Mouse (Mus musculus): Measurements from ENCODE around the gene Mcf2l.

Gene Mcf2l

DNA sequence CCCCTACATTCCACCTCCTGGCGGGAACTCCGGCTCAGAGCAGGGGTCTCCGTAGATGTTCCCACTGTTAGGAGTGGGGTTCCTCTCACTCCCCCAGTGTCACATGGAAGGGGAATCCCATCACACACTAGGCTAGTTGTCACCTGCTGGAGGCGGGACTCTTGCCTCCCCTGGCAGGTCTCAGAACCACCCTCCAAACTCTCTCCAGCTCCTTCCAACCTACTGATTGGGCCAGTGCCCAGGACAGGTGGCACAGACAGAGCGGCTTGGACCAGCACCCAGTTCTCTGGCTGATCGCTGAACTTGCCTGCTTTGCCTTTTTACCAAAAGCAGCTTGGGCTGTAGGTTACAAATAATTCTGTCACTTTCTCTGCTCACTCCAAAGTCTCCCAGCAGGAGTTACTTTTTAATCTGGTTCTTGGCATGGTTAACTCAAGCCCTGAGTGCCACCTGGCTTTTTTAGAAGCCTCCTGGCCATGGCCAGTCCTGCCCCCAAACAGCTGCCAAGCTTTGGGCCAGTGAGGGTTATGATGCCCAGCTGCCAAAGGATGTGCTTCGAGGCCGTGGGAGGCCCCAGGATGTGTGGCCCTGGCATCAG, 687 bp downstream of the Mcf2l start:
- DNase-seq (ENCODE audit: low read depth, low spot score) = no peak

DNA sequence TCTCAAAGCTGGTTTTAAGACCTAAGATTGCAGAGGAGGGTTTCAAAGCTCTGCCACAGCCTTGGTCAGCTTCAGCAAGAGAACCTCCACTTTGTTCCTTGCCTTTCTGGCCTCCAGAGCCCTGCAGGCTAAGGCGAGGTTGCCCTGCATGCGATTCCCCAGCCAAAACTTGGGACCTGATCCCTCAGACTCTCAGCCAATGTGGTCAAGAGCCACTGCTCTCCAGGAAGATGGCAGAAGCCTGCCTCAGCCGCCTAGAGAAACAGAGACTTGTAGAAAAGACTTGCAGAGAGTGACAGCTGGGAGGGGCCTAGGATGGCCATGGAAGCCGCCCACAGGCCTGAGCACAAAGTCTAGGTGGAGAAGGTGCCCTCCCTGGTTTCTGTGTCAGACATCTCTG, 1.4 kb downstream of the Mcf2l start:
- no peak for DNase-seq (ENCODE audit: low read depth, low spot score)

DNA sequence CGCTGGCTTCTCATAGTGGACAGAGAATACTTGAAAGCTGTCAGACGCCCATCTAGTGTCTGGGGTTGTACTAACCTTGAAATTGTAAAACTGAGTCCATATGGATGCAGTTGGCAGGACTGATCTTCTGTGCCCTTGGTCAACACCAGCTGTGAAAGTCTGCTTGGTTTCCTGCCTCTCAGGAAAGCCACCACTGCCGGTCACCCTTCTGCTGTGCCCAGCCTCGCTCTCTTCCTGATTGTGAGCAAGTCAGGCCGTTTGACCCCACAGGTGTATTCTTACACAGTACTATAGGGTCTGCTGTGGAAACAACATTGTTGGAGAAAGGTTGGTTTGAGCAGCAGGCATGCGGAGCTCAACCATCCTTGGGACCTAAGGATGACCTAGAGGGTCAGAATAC, 3.5 kb downstream of the Mcf2l start:
- DNase-seq (ENCODE audit: low read depth, low spot score) = no peak

DNA sequence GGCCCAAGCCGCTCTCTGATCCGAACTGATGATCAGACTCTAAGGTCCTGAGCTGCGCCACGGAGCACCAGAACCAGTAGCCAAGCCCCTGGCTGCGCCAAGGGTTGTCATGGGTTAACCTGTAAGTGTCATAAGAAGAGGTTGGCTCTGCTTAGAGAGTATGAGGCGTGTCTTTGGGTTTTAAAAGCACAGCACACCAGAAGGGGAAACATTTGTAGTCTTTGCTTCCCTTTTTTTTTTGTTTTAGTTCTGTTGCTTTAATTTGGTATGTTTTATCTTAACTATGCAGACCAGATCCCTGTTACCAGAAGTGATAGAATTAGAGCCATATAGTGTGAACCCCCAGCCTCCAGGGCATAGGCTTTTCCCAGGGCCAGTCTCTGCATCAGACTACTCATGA, 6.6 kb downstream of the Mcf2l start:
- no peak for DNase-seq (ENCODE audit: low read depth, low spot score)

DNA sequence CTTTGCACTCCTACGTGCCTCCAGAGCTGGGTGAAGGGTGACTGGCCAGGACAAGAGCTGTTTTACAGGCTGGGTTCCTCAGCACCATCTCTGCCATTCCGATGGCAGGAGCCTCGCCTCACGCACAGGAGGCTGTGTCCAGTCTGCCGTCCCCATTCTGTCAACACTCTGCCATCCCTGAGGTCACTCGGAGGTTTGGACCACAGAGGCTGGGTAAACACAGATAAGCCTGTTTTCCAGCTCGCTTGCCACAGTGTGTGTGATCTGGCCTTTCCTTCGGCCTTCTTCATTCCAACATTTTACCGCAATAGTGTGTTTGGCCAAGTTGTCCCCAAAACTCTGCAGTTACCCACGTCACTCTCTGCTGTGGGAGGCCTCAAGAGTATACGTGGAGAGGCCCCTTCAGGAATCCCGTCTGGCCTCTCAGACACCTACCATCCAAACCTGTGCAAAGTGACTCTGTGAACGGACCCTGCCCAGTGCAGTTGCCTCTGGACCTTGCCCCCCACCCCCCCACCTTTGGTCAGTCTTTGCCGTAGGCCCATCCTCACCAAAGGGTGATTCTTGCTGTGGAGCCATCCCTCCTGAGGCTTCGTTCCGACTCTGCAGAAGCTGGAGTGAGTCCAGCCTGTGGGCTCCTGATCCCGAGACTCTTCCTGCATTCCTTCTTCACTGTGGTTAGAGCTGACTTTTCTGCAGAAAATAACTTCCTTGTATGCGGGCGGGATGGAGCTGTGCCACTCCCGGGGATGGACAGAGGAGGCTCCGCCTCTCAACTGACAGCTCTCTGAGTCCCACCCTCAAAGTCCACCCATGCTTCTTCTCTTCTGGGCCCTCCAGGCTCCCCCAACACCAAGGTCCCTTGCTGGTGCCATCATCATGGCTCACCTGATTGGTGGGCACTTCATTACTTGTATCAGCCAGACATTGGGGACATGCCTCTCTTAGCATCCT, 9.7 kb downstream of the Mcf2l start:
- DNase-seq (ENCODE audit: low read depth, low spot score) = no peak

DNA sequence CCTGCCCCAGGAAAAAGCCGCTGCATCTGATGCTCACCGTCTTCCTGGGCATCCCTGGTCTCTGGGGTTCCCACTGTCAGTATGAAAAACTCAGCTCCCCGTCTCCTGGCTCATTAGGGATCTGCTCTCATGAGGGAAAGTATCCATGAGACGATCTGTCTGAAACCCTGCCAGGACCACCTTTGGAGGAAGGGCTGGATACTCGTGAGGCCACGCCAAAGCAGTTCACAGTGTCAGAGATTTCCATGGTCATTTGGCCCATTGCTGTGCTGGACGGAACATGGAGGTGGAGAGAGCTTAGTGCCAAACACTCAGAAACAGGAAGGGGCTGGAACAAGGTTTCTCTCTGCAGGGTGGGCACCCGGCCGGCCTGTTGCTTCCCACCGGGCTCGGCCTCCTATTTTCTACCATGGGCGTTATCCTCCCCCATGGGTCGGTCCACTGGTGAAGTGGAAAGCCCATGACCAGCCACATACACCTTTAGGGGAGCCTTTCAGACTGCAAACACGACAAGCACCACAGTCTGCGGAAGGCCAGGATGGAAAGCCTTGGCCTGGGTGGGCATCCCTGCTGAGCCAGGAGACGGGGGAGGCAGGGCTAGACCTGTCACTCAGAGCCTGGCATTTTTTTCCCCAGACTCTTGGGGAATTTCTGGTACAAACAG, 14.3 kb downstream of the Mcf2l start:
- DNase-seq (ENCODE audit: low read depth, low spot score) = no peak

DNA sequence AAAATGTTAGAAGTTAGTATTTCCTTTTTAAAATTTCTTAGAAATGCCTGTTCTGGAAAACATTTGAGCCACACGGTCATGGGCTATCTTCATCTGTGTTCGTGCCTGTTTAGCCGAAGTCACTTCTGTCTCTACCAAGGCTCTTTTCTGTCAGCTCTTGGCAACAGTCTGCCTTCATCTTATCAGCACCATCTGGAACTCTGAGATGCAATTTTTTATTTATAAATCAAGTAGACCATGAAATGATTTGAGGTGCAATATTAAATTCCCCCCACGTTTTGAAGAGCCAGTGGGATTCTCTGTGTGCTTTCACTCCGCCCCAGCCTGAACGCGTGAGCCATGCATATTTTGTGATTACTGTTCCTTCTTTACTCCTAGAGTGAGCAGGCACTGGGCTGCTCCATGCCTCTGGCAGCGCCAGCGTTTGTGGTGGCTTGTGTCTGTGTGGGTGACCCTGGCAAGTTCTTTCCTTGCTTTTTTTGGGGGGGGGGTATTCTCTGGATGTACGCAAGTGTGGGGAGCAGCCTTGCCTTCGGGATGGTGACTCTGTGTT, 15.5 kb downstream of the Mcf2l start:
- no peak for DNase-seq (ENCODE audit: low read depth, low spot score)

DNA sequence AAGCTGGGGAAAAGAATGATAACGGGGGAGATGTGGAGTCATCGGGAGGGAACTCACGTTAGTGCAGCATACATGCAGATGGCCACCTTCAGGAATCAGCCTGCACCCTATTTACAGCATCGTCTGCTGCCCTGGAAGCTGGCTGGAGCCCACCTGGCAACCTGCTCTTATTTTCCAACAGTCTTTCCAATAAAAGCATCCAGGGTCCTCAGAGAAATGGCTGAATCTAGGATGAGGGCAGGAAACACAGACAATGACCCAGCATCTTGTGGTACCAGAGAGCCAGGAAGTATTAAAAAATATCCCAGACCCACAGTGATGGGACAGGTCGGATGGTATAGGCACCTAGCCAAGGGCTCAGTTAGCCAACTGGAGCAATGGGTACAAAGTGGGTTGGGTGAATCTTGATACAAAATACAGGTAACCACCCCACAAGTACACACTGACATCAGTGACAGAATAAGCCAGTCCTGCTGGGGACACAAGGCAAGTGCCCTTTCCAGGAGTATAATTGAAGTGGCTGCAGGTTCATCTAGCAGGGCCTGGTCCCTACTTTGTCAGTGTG, 19.4 kb downstream of the Mcf2l start:
- DNase-seq (ENCODE audit: low read depth, low spot score) = no peak

DNA sequence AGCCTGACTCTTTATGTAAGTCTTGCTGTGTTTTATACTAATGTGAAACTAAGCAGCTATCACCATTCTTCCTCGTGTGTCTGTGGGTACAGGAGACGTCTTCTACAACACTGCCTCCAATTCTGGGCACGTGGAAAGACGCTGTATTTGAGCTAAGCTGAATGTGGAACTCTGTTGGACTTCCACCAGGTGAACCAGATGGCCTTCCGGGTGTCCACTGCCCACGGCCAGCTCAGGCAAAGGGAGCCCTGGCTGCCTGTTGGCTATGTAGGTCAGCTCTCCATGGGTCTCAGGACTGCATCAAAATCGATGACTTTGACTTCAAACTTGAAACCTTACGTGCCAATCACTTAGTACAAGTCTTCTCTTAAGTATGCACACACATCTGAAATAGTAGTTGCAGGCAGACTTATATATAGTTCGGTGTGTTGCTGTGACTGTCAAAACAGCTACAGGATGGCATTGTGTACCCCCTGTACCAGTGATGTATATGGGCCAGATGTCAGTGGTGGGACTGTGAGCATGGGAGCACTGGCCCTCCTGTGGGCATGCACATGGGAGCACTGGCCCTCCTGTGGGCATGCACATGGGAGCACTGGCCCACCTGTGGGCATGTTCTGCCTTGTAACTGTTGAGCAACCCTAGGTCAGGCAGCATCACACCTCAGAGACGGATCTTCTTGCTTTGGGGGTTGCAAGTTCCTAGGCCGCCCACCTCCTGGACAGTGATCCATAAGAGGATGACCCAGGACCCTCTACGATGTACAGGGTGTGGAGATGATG, 20.4 kb downstream of the Mcf2l start:
- DNase-seq (ENCODE audit: low read depth, low spot score) = no peak

DNA sequence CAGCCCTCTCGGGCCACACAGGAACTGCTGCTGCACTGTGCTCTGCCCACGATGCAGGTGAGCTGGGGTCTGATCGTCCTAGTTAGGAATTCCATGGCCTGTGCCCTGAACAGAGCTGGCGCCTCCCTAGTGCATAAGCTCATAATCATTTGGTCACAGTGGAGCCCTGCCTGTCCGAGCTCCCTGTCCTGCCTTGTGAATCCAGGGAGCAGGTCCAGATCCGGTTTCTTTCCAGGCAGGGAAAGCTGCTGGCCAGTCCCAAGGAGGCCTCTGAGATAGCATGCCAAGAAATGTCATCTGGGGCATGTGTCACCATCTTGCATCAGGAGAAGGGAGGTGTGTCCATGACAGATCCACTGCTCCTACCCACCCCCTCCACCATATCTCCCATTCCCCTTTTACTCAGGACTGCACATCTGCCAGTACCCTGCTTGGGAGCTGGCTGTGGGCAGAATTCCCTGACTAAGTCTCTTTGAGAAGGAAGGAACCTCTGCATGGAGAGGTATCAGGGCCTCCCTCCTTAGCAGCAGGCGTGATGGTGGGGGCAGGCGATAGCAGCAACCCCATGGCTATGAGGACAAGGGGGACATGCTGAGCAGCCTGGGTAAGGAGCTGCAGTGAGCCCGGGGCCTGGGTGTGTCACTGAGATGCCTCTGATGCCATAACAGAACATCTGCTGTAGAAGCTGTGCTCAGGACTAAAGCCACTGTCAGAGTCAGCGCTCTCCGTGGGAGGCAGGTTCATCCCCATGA, 21.4 kb downstream of the Mcf2l start:
- no peak for DNase-seq (ENCODE audit: low read depth, low spot score)

DNA sequence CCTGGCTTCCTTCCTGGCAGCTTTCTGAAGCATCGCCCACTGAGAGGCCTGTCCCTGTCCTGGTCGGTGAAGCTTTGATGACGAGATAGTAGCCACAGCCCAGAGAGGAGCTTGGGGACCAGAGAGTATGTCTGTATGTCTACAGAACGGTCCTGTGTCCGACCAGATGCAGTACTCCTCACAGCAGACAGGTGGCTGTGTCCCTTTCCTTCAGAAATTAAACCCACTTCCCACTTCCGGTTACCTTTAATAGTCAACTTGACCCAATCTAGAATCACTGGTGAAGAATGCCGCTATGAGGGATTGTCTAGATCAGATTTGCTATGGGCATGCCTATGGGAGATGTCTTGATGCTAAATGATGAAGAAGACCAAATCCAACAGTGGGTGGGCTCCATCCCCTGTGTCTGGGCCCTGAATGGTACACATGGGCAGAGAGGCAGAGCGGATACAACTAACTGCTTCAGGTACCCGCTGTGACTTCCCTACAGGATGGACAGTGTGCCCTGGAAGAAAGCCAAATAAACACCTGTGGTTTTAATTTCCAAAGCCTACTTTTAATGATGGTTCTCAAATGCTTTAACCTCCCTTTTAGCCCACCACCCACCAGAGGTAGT, 22.0 kb downstream of the Mcf2l start:
- no peak for DNase-seq (ENCODE audit: low read depth, low spot score)

DNA sequence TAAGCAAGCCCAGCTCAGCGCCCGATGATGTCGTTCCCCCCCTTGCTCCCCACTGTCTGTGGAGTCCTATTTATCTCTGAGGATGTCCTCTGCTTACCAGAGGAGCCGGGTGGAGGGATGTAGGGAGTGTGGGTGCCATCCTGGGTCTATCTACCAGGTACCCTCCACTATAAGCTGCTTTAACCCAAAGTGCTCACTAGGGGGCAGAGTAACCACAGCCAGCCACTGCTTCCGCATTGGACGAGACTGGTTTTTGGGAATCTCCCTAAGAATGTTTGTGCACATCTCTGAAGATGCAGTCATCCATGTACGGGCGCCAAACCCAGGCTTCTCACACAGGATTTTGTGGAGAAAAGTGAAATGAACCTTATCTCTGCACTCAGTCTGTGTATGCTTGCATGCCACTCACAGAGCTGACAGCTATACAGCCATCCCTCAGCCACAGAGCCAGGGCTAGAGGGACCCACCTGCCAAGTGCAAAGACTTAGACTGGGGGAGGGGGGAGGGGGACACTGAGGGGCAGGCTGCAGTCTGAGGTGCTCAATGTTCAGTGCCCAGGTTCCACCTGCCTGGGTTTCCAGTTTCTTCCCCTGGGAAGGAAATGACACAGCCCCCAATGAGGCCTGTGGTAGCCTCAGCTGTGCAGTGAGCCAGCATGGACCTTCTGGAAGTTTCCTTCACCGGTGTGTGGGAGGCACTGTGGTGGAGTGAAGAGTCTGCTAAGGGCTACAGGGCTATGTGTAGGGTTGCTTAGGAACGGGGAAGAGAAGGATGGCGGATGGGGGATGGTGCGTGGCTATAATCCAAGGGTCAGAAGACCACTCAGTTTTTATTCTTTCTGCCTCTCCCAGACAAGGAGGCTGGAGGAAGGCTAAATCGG, 23.1 kb downstream of the Mcf2l start:
- peak; percentile 58 for DNase-seq (ENCODE audit: low read depth, low spot score)

DNA sequence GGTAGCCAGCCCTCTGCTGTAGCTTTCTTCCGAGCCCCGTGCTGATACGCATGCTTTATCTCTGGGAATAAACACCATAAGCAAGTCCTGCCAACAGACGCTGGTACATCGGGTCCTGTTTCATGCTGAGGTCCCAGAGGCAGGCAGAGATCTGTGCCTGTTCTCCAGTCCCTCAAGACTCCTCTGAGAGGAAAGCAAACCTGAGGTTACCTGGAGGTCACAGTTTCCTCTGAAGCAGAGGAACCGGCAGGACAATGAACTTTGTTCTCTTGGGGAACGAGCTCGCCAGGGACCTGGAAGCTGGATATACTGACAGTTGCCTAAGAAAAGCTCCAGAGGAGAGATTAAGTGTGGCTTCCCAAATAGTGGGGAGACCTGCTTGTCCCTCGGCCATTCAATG, 24.2 kb downstream of the Mcf2l start:
- no peak for DNase-seq (ENCODE audit: low read depth, low spot score)

DNA sequence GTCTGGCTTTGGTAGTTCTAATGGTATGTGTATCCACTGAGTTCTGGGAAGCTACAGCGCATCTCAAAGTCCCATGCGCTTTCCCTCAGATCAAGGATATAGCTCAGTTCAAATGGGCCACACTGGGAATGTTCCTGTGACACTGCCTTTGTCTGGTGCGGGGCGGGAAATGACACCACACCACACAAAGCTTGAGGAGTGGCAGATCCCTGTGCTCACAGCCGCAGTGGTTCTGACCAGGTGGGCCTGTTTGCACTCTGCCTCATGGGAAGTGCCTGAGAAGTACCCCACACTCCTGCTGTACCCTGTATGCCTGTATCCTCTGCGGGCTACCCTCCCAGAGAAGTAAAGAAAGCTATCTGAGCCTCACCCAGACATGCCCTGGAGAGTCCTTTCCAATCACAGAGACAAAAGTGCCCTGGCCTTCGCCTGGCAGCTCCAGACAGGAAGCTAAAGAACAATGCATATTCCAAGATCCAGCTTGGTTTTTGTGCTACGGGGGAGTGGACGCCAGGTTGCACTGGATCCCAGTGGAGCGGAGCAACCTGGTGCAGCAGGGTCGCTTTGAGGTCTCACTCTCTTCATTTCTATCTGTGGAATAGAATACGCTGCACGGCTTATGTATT, 30.3 kb downstream of the Mcf2l start:
- no peak for DNase-seq (ENCODE audit: low read depth, low spot score)

DNA sequence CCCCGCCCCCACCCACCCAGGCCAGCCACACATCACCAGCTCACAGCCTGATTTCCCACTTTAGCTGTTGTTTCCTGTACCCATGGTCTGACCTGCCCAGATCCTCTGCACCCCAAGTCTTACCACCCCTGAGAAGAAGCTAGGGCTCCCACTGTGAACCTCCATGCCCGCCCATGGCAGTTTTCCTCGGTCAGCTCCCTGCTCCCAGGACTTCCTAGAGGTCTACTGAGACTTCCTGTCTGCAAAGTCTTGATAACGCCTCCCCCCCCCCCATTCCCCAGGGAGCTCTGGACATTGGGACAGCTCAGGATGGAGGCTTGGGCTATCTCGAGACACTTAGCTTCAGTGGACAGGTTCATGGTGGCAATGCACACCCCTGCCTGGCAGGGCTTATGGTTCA, 31.5 kb downstream of the Mcf2l start:
- DNase-seq (ENCODE audit: low read depth, low spot score) = no peak

DNA sequence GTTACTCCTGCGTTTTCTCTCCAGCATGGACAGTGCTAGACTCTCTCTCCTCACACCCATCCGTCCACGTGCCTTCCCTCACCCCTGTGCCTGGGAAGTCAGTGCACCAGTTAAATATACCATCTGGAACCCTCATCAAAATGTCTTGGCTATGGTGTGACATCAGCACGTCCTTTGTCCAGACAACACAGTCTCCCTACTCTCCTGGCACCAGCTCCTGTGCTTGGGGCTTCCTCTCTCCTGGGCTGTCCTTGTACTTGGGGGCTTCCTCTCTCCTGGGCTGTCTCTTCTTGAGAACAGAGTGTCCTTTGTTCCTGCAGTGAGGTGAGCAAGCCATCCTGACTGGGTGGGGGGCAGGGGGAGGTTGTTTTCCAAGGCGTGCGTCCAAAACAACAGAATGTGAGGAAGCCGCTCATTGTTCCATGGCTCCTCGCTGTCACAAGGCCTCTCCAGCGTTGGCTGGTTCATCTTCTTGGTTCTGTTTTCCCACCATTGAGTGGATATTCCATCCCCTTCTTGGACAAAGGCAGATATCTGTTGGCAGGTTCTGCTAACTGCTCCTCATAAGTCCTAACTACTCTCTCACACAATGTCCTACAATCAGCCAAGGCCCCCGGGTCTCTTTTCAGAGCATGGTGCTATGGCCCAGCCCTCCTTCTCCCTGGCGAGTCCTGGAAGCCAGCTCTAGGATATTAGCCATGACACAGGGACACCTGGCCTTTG, 32.2 kb downstream of the Mcf2l start:
- no peak for DNase-seq (ENCODE audit: low read depth, low spot score)

DNA sequence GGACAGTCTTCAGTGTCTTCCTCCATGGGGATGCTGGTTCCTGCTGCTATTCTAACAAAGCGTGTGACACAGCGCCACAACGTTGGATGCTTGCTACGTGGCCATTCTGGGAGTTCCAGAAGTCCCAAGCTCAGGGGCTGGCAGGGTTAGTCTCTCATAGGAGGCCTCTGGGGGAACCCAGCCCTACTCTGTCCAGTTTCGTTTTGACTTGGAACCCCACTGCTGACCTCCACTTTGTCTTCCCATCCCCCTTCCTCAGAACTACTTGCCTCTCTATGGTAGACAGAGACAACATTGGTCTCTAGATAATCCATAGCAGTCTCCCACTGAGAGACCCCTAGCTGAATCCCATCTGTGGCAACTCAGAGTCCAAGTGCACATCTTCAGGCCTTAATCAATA, 33.0 kb downstream of the Mcf2l start:
- DNase-seq (ENCODE audit: low read depth, low spot score) = no peak

DNA sequence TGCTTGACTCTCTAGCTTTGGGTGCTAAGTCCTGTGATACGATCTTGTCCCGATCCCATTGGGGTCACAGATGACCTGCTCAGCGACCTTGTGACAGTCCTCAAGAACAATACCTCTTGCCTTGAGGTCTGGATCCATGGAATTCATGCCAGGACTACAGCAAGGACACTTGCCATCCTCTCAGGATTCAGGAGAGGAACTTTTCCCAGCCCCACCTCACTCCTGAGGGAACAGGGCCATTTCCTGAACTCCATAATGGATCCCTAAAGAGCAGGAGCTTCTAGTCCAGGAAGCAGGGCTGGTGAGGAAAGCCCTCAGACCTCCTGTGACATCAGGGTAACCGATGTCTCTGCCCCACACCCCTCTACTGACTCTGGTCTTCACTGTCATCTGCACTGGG, 34.1 kb downstream of the Mcf2l start:
- DNase-seq (ENCODE audit: low read depth, low spot score) = no peak
